Mouse (Mus musculus): Measurements from ENCODE around the gene Lipf.

Gene Lipf

DNA sequence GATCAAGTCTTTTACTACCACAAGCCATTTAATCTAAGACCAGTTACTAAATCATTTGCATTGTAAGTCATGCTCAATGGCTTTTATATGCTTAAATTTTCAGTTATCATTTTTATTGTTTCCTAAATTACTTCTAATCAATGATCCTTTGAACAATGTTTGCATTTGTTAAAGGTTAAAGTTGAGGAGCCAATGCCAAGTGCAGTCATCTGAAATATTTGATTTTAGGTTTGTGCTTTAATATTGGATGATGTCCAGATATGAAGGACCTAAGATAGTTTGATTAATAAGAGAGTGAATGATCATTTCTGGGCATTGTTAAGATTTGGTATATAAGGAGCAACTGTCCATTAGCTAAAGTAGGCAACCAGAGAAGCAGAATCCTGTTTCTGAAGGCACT, at the start of gene Lipf:
Gene Lipf (plus strand): TSS at position 301 of the 400 bp plus-strand sequence.
- no peak for DNase-seq (ENCODE audit: extremely low spot score, low spot score)

GRCm38 (mm10) chr19:33924099-33924498, 36.9 kb upstream of the Lipf start:
- DNase-seq (ENCODE audit: extremely low spot score, low spot score): no peak

- DNase-seq (ENCODE audit: extremely low spot score, low spot score): no peak
Observed at GRCm38 (mm10) chr19:33979007-33979406, 18.0 kb downstream of the Lipf start.

DNA sequence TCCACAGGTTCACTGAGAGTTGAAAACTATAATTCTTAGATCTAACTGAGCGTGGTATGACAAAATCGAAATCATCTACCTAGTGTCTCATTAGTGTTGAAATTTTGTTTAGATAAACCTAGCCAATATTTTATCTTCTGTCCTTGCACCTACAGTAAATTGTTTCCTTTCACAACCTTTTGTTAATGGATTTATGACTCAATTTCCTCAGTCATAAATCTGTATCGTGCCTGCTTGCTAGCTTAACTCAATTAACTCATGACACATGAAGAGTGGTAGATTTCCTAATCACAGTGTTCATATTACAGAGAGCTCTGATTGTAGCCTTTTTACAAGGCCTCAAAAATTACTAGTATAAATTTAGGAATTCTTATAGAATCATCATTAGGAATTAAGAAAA, 22.1 kb downstream of the Lipf start:
- DNase-seq (ENCODE audit: extremely low spot score, low spot score): no peak

DNA sequence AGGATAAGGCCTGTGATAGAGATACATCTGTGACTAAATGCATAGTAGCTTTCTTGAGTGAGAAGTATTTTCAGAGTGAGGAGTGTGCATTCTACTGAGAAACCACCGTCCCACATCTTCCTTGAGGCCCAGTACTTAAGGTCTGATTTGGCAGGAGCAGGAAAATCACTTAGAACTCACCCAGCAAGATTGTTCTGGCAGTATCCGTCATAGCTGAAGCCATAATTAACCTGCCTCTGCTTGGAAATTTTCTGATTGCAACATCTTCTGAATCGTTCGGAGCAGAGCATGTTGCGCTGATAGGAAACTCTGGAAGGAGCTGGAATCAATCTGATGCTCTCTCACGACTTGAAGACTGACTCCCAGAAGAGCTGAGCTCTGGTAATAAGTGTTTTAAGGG, 47.0 kb downstream of the Lipf start, which contains the start of gene Lipk:
Gene Lipk (plus strand): TSS at position 289 of the 400 bp plus-strand sequence.
- DNase-seq (ENCODE audit: extremely low spot score, low spot score): no peak

DNA sequence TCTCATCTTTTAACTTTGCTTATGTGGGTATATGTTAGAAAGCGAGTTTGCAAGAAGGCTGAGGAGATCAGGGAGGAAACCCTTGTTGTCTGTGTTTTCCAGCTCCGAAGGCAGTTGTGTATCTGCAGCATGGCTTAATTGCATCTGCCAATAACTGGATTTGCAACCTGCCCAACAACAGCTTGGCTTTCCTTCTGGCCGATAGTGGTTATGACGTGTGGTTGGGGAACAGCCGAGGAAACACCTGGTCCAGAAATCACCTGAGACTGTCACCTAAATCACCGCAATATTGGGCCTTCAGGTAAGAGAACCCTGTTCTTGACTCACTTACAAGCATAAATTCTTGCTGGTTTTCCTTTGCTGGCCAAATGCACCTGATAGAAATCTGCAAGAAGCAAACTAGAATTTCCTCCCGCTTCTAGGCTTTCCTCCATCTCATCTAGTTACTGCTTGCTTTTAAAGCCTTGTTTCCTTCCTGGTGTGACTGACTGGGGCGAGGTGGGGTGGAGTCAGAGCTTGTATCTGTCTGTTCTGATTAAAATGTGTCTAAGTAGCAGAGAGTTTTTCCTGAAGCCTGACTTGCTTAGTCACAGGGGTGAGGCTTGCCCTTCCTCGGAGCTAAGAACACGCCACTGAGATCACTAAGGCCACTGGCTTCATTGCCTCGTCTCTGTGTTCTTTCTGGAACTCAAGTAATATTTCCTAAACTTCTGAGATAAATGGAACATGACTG, 60.6 kb downstream of the Lipf start:
- DNase-seq (ENCODE audit: extremely low spot score, low spot score): no peak

- no peak for DNase-seq (ENCODE audit: extremely low spot score, low spot score)
Observed at GRCm38 (mm10) chr19:34022759-34023158, 61.8 kb downstream of the Lipf start.

Data from neural tube, embryonic 10.5 days (tissue).